Mouse (Mus musculus) lung, embryonic 14.5 days (tissue): ENCODE measurements around the gene P4ha3. TPM values are rescaled to one million over a fixed set of nuclear protein-coding genes. Genes with fewer than 3 reads are reported as not detected.

ENCODE experiments used
- ATAC-seq: fragments of 200-750 bp; cut with Nextera tagmentation; 2 replicates; pipeline ENCODE4 v1.8.0; 2017; ENCODE audit warnings: mild to moderate bottlenecking, moderate TSS enrichment, moderate library complexity; ENCODE audit not compliant: insufficient read depth
- DNase-seq: peaks from one replicate; pipeline ENCODE4 v3.0.0-alpha.2; 2015
- H3K27ac ChIP-seq: fragments of 300-500 bp; sonication (generic); 2 replicates; pipeline ENCODE4 v1.5.1; 2014; ENCODE audit warnings: low read depth, mild to moderate bottlenecking, moderate library complexity
- H3K27me3 ChIP-seq: fragments of 300-500 bp; sonication (generic); 2 replicates; pipeline ENCODE4 v1.6.1; 2014; ENCODE audit warnings: low read length, control low read depth; ENCODE audit not compliant: insufficient read depth
- H3K36me3 ChIP-seq: fragments of 300-500 bp; sonication (generic); 2 replicates; pipeline ENCODE4 v1.6.1; 2014; ENCODE audit warnings: control low read depth; ENCODE audit not compliant: insufficient read depth
- H3K4me1 ChIP-seq: fragments of 300-500 bp; sonication (generic); 2 replicates; pipeline ENCODE4 v1.6.1; 2014; ENCODE audit warnings: antibody characterized with exemption, control low read depth; ENCODE audit not compliant: insufficient read depth
- H3K4me2 ChIP-seq: fragments of 300-500 bp; sonication (generic); 2 replicates; pipeline ENCODE4 v1.6.1; 2014; ENCODE audit warnings: mild to moderate bottlenecking
- H3K4me3 ChIP-seq: fragments of 300-500 bp; sonication (generic); 2 replicates; pipeline ENCODE4 v1.5.1; 2014; ENCODE audit warnings: low read depth, low read length
- H3K9ac ChIP-seq: fragments of 300-500 bp; sonication (generic); 2 replicates; pipeline ENCODE4 v1.6.1; 2014
- H3K9me3 ChIP-seq: fragments of 300-500 bp; sonication (generic); 2 replicates; pipeline ENCODE4 v1.6.1; 2016; ENCODE audit warnings: low read depth, low read length, control low read depth
- CTCF ChIP-seq: IDR thresholded peaks from 2 replicates; pipeline ENCODE4 v1.5.1; 2016; ENCODE audit warnings: antibody characterized with exemption, low read depth
- WGBS: fragments of 180-500 bp; shearing (Covaris S2); extraction: QIAGEN DNeasy Blood & Tissue Kit; methylation state at CpG from one replicate; pipeline ENCODE4 v1.1.7; 2014; 5-methylcytosine and 5-hydroxymethylcytosine counted together
- polyA plus RNA-seq: library from polyadenylated mRNA; unstranded; fragments of >200 nt; fragmentation: Nextera tagmentation; extraction: Ambion mirVana; gene quantifications from 2 replicates; pipeline ENCODE4 v1.2.1, GENCODE M21; 2014

P4ha3 gene
- polyA plus RNA-seq, 1 experiment from 2014 or later, result 21.2 TPM

DNA sequence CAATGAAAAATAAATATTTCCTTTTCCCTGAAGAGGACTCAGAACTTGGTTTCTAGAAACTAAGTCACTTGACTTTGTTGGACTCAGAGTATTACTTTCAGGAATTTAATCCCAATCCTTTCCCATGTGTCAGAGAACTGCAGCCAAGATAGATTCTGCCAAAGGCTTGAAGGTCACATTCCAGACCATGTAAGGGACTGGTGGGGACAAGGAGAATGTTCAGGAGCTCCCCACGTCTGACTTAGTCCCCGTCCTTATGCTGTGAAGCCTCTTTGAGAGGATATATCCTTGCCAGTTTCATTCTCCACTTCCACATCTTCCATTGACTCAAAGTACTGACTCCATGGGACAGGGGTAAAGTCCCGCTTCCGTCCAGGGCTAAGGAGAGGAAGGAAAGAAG is 69.7 kb downstream of the P4ha3 start:
- ATAC-seq (no peak), DNase-seq (no peak)
- no peaks in the 10 kb centered on the region for H3K9me3 ChIP-seq
- no peak overlapping the region for H3K4me3 ChIP-seq
- H3K4me1 ChIP-seq, result no peaks in the 10 kb centered on the region
- H3K4me2 ChIP-seq, result no peak overlapping the region
- 80% methylated on average over 4 of the region's 4 CpGs for WGBS
- H3K36me3 ChIP-seq, result peaks cover 12% of the 10 kb centered on the region; the same call in 1 of the 2 replicates
- TF ChIP-seq CTCF, result no peak
- no peak overlapping the region for H3K9ac ChIP-seq
- no peaks in the 10 kb centered on the region for H3K27me3 ChIP-seq
- no peak overlapping the region for H3K27ac ChIP-seq

- DNase-seq (no peak), ATAC-seq (no peak)
- Histone ChIP-seq H3K9me3 (no peaks in the 10 kb centered on the region), H3K9ac (no peak overlapping the region), H3K36me3 (peaks cover 10% of the 10 kb centered on the region; the same call in 1 of the 2 replicates), H3K4me1 (no peaks in the 10 kb centered on the region), H3K4me2 (no peak overlapping the region), H3K4me3 (no peak overlapping the region), H3K27me3 (no peaks in the 10 kb centered on the region), H3K27ac (no peak overlapping the region)
- WGBS, result 71% methylated on average over 5 of the region's 5 CpGs
- no peak for TF ChIP-seq CTCF
These were observed 71.0 kb downstream of the P4ha3 start for GRCm38 (mm10) chr7:100356324-100356723.

DNA sequence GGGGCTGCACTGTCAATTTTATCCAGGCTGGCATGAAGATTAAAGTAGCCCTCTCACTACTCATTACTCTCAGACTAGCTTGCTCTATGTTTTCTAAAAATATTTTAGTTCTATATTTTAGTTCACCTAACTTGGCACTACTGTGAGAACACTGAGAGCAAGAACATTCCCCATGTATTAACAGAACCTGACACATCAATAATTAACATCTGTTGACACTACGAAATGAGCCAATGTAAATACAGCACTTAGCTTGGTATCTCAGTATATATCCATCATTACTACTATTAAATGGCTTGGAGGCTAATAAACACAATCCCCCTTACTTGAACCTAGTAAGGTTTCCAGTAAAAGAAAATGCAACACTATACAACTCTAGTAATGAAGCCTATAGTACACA is 71.4 kb downstream of the P4ha3 start:
- Histone ChIP-seq H3K36me3 (0 out of 2 replicates have a peak, but pooled peaks cover 7% of the 10 kb centered on the region), H3K4me3 (no peak overlapping the region), H3K9ac (no peak overlapping the region), H3K27ac (no peak overlapping the region), H3K4me2 (no peak overlapping the region), H3K4me1 (no peaks in the 10 kb centered on the region), H3K9me3 (no peaks in the 10 kb centered on the region), H3K27me3 (no peaks in the 10 kb centered on the region)
- WGBS, result 80% methylated on average over 1 of the region's 1 CpGs
- TF ChIP-seq CTCF, result no peak
- no peak for DNase-seq
- ATAC-seq, result no peak

- Histone ChIP-seq H3K9me3 (no peaks in the 10 kb centered on the region), H3K27ac (no peak overlapping the region), H3K4me3 (no peak overlapping the region), H3K9ac (no peak overlapping the region), H3K27me3 (no peaks in the 10 kb centered on the region), H3K4me1 (no peaks in the 10 kb centered on the region), H3K4me2 (no peak overlapping the region), H3K36me3 (0 out of 2 replicates have a peak, but pooled peaks cover 7% of the 10 kb centered on the region)
- DNase-seq (no peak), ATAC-seq (no peak)
- no peak for TF ChIP-seq CTCF
These were observed 72.5 kb downstream of the P4ha3 start for GRCm38 (mm10) chr7:100357856-100358255.

DNA sequence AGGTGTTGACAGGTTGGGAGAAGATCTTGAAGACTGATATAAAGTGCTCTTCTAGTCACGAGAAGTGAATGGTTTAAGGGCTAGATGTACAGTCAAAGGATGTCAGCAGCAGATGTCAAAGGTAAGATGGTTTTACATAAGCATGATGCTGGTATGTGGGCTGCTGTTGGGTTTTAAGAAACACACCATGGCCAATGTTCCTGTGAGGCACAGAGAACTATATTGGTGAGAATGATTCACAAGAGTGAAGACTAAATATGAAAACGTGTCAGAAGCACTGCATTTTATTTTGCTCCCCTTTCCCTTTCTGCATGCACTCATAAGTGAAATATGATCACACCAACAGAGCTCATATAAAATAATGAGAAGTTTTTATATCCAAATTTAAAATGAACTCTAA is 77.8 kb downstream of the P4ha3 start:
- no peak overlapping the region for H3K27ac ChIP-seq
- no peaks in the 10 kb centered on the region for H3K9me3 ChIP-seq
- H3K36me3 ChIP-seq, result no peaks in the 10 kb centered on the region
- no peak overlapping the region for H3K4me3 ChIP-seq
- no peaks in the 10 kb centered on the region for H3K4me1 ChIP-seq
- H3K4me2 ChIP-seq, result no peak overlapping the region
- H3K9ac ChIP-seq, result no peak overlapping the region
- no peak for ATAC-seq
- no peak for TF ChIP-seq CTCF
- no peak for DNase-seq
- H3K27me3 ChIP-seq, result no peaks in the 10 kb centered on the region
- WGBS, result 86% methylated on average over 2 of the region's 2 CpGs

- no peak overlapping the region for H3K9ac ChIP-seq
- H3K27ac ChIP-seq, result no peak overlapping the region
- no peak overlapping the region for H3K4me3 ChIP-seq
- H3K9me3 ChIP-seq, result no peaks in the 10 kb centered on the region
- no peaks in the 10 kb centered on the region for H3K27me3 ChIP-seq
- WGBS, result 29% methylated on average over 6 of the region's 6 CpGs
- no peaks in the 10 kb centered on the region for H3K4me1 ChIP-seq
- DNase-seq (peak; percentile 19), ATAC-seq (no peak)
- H3K4me2 ChIP-seq, result no peak overlapping the region
- H3K36me3 ChIP-seq, result 0 out of 2 replicates have a peak, but pooled peaks cover 5% of the 10 kb centered on the region
- TF ChIP-seq CTCF, result no peak
These were observed 79.6 kb downstream of the P4ha3 start for GRCm38 (mm10) chr7:100364888-100365287.

Other genes starting within 250 kb of the P4ha3 start
- gene Pold3, start 164.0 kb upstream of the P4ha3 start, polyA plus RNA-seq, result 70.8 and 71.9 TPM in 2 replicates
- gene Lipt2, start 126.2 kb upstream of the P4ha3 start, polyA plus RNA-seq, result 22.9 and 27.3 TPM in 2 replicates
- gene Kcne3, start 109.0 kb upstream of the P4ha3 start, polyA plus RNA-seq, result 1.8 and 2.2 TPM in 2 replicates
- 2.2 and 2.6 TPM in 2 replicates for gene Pgm2l1, start 58.1 kb upstream of the P4ha3 start, polyA plus RNA-seq
- 29.6 and 31.9 TPM in 2 replicates for gene C2cd3, start 86.7 kb downstream of the P4ha3 start, polyA plus RNA-seq
- 60.3 and 68.3 TPM in 2 replicates for gene Ppme1, start 86.8 kb downstream of the P4ha3 start, polyA plus RNA-seq
- gene Ucp3, start 187.5 kb downstream of the P4ha3 start, polyA plus RNA-seq, result not detected in 2 replicates
- 162 and 184 TPM in 2 replicates for gene Ucp2, start 207.8 kb downstream of the P4ha3 start, polyA plus RNA-seq
- gene Dnajb13, start 229.4 kb downstream of the P4ha3 start, polyA plus RNA-seq, result 0.18 and 0.57 TPM in 2 replicates